7 mouse cellular contexts compared by ENCODE assay signal in the genomic region with DNA sequence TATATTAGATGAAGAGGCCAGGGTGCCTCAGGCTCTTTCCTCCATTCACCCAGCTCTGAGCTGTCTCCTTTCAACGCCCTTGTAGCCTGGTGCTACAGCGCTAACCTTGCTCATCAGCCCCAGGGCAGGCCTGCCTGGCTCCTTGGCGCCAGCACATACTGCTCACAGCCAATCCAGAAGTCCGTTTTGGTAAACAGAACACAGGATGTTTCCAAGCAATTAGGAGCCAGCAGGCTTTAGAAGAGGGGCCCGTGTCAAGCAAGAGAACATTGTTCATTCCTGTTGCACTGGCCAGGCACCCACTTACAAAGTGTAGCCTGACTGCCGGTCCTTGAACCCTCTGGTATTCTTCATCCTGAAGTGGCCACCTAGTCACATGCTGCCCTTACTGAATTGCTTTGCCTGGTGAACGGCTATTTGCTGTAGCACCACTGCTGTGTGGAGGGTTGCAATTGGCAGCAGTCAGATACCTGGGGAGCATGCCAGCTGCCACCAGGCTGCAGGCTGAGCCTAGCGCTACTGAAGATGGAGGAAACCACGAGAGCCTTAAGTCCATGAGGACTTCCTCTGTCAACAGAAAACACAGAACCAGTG. TPM values are rescaled to one million over a fixed set of nuclear protein-coding genes. Genes with fewer than 3 reads are reported as not detected.
A peak's percentile ranks its signal among the peaks of the same experiment; 100 is the strongest.
DNase-seq lines count a peak whose midpoint lies in the region; ATAC-seq and TF ChIP-seq lines count a peak whose summit lies in the region.

No protein-coding gene starts in this region.

- intact Hi-C loops in left cerebral cortex, adult 2 months (cut with DNase I) = loop anchor here (5.0 kb wide), 1 partner anchor 255 kb away; no protein-coding TSS in a partner anchor

- TF ChIP-seq CTCF in ES-Bruce4 (IDR thresholded peaks at IDR 0.05; ENCODE audit: low read depth, low read length) = no peak
- no peak; the same call in 1 of the 2 replicates for TF ChIP-seq CTCF in left cerebral cortex, adult 2 months (IDR thresholded peaks at IDR 0.05)

- H3K36me3 ChIP-seq in ES-Bruce4 (ENCODE audit: control insufficient read depth, insufficient read depth, low read length, poor library complexity, severe bottlenecking) = peaks cover 1% of the 10 kb centered on the region
- peaks cover 43% of the 10 kb centered on the region for H3K36me3 ChIP-seq in heart, embryonic 14.5 days (ENCODE audit: control insufficient read depth, insufficient read depth, low read length)
- peaks cover 16% of the 10 kb centered on the region; the same call in 1 of the 2 replicates for H3K36me3 ChIP-seq in midbrain, embryonic 15.5 days (replicated peaks)

- peak; percentile 62 for ATAC-seq in heart, embryonic 14.5 days (ENCODE audit: insufficient number of reproducible peaks, insufficient read depth, low FRiP score, low read depth)
- peak; percentile 66 for ATAC-seq in midbrain, embryonic 15.5 days (replicated peaks)

- H3K27ac ChIP-seq in ES-Bruce4 (ENCODE audit: insufficient read depth, low read length) = no peak overlapping the region
- peak overlapping the region; percentile 77 to 82 for H3K27ac ChIP-seq in heart, embryonic 14.5 days (replicated peaks in 1 of 2; ENCODE audit: control insufficient read depth in 1 of 2, insufficient read depth in 1 of 2, low read depth in 2 of 2, low read length in 2 of 2)
- peak overlapping the region; percentile 58 for H3K27ac ChIP-seq in left cerebral cortex, adult 2 months
- peak overlapping the region; percentile 60; the same call in 1 of the 2 replicates for H3K27ac ChIP-seq in midbrain, embryonic 15.5 days

- no peak overlapping the region for H3K4me3 ChIP-seq in ES-Bruce4 (ENCODE audit: low read depth, low read length)
- H3K4me3 ChIP-seq in heart, embryonic 14.5 days (ENCODE audit: control insufficient read depth in 1 of 2, insufficient read depth in 1 of 2, low read depth in 1 of 2, low read length in 2 of 2) = no peak overlapping the region
- H3K4me3 ChIP-seq in left cerebral cortex, adult 2 months = no peak overlapping the region
- H3K4me3 ChIP-seq in midbrain, embryonic 15.5 days = no peak overlapping the region

- no peak for TF ChIP-seq POLR2A in ES-Bruce4 (IDR thresholded peaks at IDR 0.05; ENCODE audit: insufficient read depth, low read length)

- TF ChIP-seq EP300 in ES-Bruce4 (IDR thresholded peaks at IDR 0.05; ENCODE audit: insufficient read depth, low read depth, low read length) = peak; percentile 68; the same call in 1 of the 2 replicates

- no peak overlapping the region for H3K4me2 ChIP-seq in heart, embryonic 14.5 days (ENCODE audit: low read length)
- H3K4me2 ChIP-seq in midbrain, embryonic 15.5 days = no peak overlapping the region

- H3K9ac ChIP-seq in ES-Bruce4 (ENCODE audit: low read depth, poor library complexity, severe bottlenecking) = no peak overlapping the region
- peak overlapping the region; percentile 31; the same call in 1 of the 2 replicates for H3K9ac ChIP-seq in heart, embryonic 14.5 days (ENCODE audit: low read length)
- H3K9ac ChIP-seq in midbrain, embryonic 15.5 days = no peak overlapping the region

- H3K27me3 ChIP-seq in ES-Bruce4 (ENCODE audit: control insufficient read depth, insufficient read depth, low read length, poor library complexity, severe bottlenecking) = no peaks in the 10 kb centered on the region
- H3K27me3 ChIP-seq in heart, embryonic 14.5 days (ENCODE audit: control insufficient read depth, insufficient read depth, low read length) = no peaks in the 10 kb centered on the region
- no peaks in the 10 kb centered on the region for H3K27me3 ChIP-seq in midbrain, embryonic 15.5 days (replicated peaks)

- no peaks in the 10 kb centered on the region for H3K9me3 ChIP-seq in ES-Bruce4 (replicated peaks; ENCODE audit: control insufficient read depth, insufficient read depth, low read length, poor library complexity, severe bottlenecking)
- H3K9me3 ChIP-seq in heart, embryonic 14.5 days (ENCODE audit: control insufficient read depth, low read length) = no peaks in the 10 kb centered on the region
- no peaks in the 10 kb centered on the region for H3K9me3 ChIP-seq in midbrain, embryonic 15.5 days

- DNase-seq in NIH3T3 (ENCODE audit: low read depth) = peak; percentile 44
- DNase-seq in embryo, embryonic 9.5 days (ENCODE audit: extremely low spot score) = peak; percentile 23
- DNase-seq in left cerebral cortex, adult 2 months (ENCODE audit: extremely low spot score in 1 of 2, low spot score in 2 of 2) = peak; percentile 40 to 55
- no peak for DNase-seq in thymus, postnatal 36 days

- H3K4me1 ChIP-seq in ES-Bruce4 (ENCODE audit: control insufficient read depth, insufficient read depth, low read length) = peaks cover 6% of the 10 kb centered on the region
- peaks cover 18 to 22% of the 10 kb centered on the region in 2 experiments for H3K4me1 ChIP-seq in heart, embryonic 14.5 days (ENCODE audit: control insufficient read depth in 2 of 2, insufficient read depth in 2 of 2, low read length in 2 of 2)
- H3K4me1 ChIP-seq in midbrain, embryonic 15.5 days = peaks cover 23% of the 10 kb centered on the region

- 21% methylated on average over 9 of the region's 9 CpGs for WGBS in heart, embryonic 14.5 days
- 49% methylated on average over 9 of the region's 9 CpGs for WGBS in midbrain, embryonic 15.5 days

RNA-seq across cellular contexts. Expression of a gene that starts 35.9 kb away (rescaled TPM):
- 187 and 210 TPM in 2 replicates for polyA plus RNA-seq in ES-Bruce4 (2011; ENCODE audit: insufficient read depth, insufficient read length, low read depth, missing spikeins)
- polyA plus RNA-seq in heart, embryonic 14.5 days (2014; fragmentation: Nextera tagmentation; extraction: Ambion mirVana) = 564 and 575 TPM in 2 replicates
- total RNA-seq in left cerebral cortex, adult 2 months (2021) = 100 to 1,000 TPM; 223 to 229 TPM
- 303 and 308 TPM in 2 replicates for polyA plus RNA-seq in midbrain, embryonic 15.5 days (2015; fragmentation: Nextera tagmentation; extraction: Ambion mirVana)

RNA-seq across cellular contexts. Expression of a gene that starts 47.1 kb away (rescaled TPM):
- polyA plus RNA-seq in ES-Bruce4 (2011; ENCODE audit: insufficient read depth, insufficient read length, low read depth, missing spikeins) = not detected in 2 replicates
- polyA plus RNA-seq in heart, embryonic 14.5 days (2014; fragmentation: Nextera tagmentation; extraction: Ambion mirVana) = not detected in 2 replicates
- total RNA-seq in left cerebral cortex, adult 2 months (2021) = not detected
- not detected in 2 replicates for polyA plus RNA-seq in midbrain, embryonic 15.5 days (2015; fragmentation: Nextera tagmentation; extraction: Ambion mirVana)

RNA-seq across cellular contexts. Expression of a gene that starts 58.1 kb away (rescaled TPM):
- polyA plus RNA-seq in ES-Bruce4 (2011; ENCODE audit: insufficient read depth, insufficient read length, low read depth, missing spikeins) = not detected in 2 replicates
- polyA plus RNA-seq in heart, embryonic 14.5 days (2014; fragmentation: Nextera tagmentation; extraction: Ambion mirVana) = not detected in 2 replicates
- not detected for total RNA-seq in left cerebral cortex, adult 2 months (2021)
- not detected in 2 replicates for polyA plus RNA-seq in midbrain, embryonic 15.5 days (2015; fragmentation: Nextera tagmentation; extraction: Ambion mirVana)

Comparison
In these comparisons a context has a peak if more than half of its experiments do, and no peak if none do; other contexts are left out.
1. DNase-seq: peak in NIH3T3 (single experiment), embryo, embryonic 9.5 days (single experiment) and left cerebral cortex, adult 2 months (2 of 2); none in thymus, postnatal 36 days (0 of 2).